Mouse (Mus musculus): ENCODE measurements around the gene Srrm2. TPM values are rescaled to one million over a fixed set of nuclear protein-coding genes. Genes with fewer than 3 reads are reported as not detected.

Gene Srrm2
- polyA plus RNA-seq, 1 experiment from 2014 or later: 525 TPM

DNA sequence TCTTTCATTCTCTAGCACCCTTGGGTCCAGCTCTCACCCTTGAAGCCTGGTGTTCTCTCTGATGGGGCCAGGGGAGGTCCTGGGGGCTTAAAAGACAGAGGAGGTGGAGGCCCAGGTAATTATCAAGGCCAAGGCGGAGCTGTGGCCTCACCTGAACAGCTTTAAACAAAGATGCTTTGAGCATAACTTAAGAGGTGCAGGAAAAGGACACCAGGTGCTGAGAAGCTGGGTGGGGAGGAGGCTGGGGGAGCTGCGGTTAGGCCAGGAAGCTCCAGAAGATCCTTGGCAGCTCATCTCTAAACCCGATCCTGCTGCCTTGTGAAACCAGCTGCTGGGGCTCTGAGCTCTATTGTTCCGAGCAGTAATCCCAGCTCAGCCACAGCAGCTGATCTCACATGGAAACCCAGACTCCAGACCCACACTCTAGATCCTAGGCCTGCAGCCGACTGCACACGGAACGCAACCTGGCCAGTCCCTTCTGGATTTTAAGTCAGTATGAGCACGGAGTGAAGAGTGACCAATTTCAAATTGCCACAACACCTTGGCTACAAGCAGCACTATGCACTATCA lies 45.8 kb downstream of the Srrm2 start, which contains the start of gene Prss33:
Gene Prss33, minus strand, starts transcription at position 51 of the 570 bp plus-strand sequence.
- Histone ChIP-seq H3K4me1 (no peaks in the 10 kb centered on the region), H3K4me3 (replicated peaks) (no peak within 1 kb of the TSS), H3K9ac (no peak within 1 kb of the TSS), H3K9me3 (replicated peaks) (no peaks in the 10 kb centered on the region), H3K36me3 (no peaks in the 10 kb centered on the region), H3K27ac (replicated peaks) (no peak within 1 kb of the TSS), H3K27me3 (peaks cover 20% of the 10 kb centered on the region; the same call in 1 of the 2 replicates), H3K4me2 (replicated peaks) (no peak within 1 kb of the TSS)
- no peak for ATAC-seq (ENCODE audit: insufficient number of reproducible peaks, low FRiP score, low TSS enrichment, low read depth)
- 59% methylated on average over 8 of the region's 8 CpGs for WGBS

DNA sequence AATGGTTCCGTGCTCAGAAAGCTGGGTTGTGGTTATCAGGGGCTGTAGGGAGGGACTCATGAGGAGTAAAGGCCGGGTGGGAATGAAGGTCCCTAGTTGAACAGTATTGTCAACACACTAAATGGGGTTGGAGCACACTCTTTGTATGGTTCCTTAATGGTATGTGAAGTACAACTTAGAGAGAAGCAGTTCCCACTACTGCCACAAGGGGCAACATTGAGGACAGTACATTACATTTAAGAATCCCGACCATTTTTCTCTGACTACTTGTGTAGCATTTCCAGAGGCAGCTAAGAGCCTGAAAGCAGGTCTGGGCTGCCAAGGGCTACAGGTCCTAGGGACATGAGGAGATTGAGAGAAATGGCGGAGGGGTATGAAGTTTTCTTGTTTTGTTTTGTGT lies 50.8 kb downstream of the Srrm2 start:
- no peak for ATAC-seq (ENCODE audit: insufficient number of reproducible peaks, low FRiP score, low TSS enrichment, low read depth)
- Histone ChIP-seq H3K4me3 (replicated peaks) (no peak overlapping the region), H3K27me3 (peaks cover 3% of the 10 kb centered on the region; the same call in 1 of the 2 replicates), H3K9me3 (replicated peaks) (no peaks in the 10 kb centered on the region), H3K9ac (no peak overlapping the region), H3K27ac (replicated peaks) (no peak overlapping the region), H3K4me2 (replicated peaks) (no peak overlapping the region), H3K4me1 (0 out of 2 replicates have a peak, but pooled peaks cover 5% of the 10 kb centered on the region), H3K36me3 (no peaks in the 10 kb centered on the region)
- WGBS: 29% methylated on average over 4 of the region's 4 CpGs

DNA sequence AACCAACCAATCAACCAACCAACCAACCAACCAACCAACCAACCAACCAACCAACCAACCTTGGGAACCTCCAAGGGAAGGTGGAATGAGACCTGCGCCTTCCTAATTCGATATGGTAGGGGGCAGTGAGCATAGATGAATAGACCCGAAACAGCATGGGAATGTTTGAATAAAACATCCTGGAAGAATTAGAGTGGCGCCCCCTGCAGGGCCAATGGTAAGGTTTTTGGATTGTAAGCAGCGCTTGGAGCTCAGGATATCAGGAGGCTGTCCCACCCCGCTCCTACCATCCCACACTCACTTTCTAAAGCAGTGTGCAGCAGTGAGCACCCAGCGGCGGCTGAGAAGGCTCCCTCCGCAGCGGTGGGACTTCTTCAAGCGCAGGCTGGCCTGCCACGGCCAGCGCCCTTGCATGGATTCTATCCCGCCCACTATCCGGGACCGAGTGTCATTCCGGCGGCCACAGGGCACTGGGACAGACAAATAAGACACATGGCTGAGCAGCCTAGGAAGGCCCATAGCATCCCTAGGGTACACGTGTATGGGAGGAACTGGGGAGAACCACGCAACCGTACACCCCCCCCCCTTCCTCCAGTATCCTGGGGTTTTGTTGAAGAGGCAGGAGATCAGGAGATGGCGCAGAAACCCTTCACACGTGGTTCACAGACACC lies 52.9 kb downstream of the Srrm2 start:
- no peak for ATAC-seq (ENCODE audit: insufficient number of reproducible peaks, low FRiP score, low TSS enrichment, low read depth)
- H3K9ac ChIP-seq: no peak overlapping the region

DNA sequence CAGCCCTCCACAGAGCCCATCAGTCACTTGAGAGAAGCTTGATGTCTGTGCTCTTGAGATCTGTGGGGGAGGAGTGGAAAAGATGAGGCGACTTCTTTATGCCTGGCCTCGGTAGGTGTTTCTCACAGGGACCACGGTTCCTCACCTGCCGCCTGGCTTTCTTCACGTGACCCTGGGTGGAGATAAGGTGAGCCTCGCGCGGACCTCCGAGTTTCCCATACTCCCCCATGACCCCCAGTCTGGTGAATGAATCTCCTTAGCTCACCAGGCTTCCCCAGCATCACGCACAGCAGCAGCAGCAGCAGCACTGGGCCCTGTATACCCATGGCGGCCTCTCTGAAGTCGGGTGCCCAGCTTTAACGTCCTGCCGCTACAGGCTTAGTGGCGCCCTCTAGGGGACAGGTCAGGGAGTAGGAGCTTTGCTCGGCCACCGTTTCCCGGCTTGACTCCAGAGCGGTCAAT lies 53.5 kb downstream of the Srrm2 start, which contains the start of the genes Prss32 and Prss41:
Gene Prss32, plus strand, starts transcription at position 44 of the 462 bp plus-strand sequence.
Gene Prss41, minus strand, starts transcription at position 361 of the 462 bp plus-strand sequence.
- ATAC-seq (ENCODE audit: insufficient number of reproducible peaks, low FRiP score, low TSS enrichment, low read depth): no peak
- Histone ChIP-seq H3K9me3 (replicated peaks) (no peaks in the 10 kb centered on the region), H3K4me3 (replicated peaks) (peak within 1 kb of the TSS; percentile 22), H3K27ac (replicated peaks) (no peak within 1 kb of the TSS), H3K27me3 (no peaks in the 10 kb centered on the region), H3K36me3 (no peaks in the 10 kb centered on the region), H3K4me1 (0 out of 2 replicates have a peak, but pooled peaks cover 5% of the 10 kb centered on the region), H3K4me2 (replicated peaks) (peak within 1 kb of the TSS; percentile 39), H3K9ac (no peak within 1 kb of the TSS)
- WGBS: 15% methylated on average over 19 of the region's 19 CpGs

More for the DNA sequence above, 52.9 kb downstream of the Srrm2 start:
- Histone ChIP-seq H3K27me3 (no peaks in the 10 kb centered on the region), H3K4me2 (replicated peaks) (peak overlapping the region; percentile 39), H3K4me3 (replicated peaks) (peak overlapping the region; percentile 22; the same call in 1 of the 2 replicates), H3K9me3 (replicated peaks) (no peaks in the 10 kb centered on the region), H3K4me1 (0 out of 2 replicates have a peak, but pooled peaks cover 5% of the 10 kb centered on the region), H3K27ac (replicated peaks) (no peak overlapping the region), H3K36me3 (no peaks in the 10 kb centered on the region)
- WGBS: 44% methylated on average over 23 of the region's 23 CpGs

DNA sequence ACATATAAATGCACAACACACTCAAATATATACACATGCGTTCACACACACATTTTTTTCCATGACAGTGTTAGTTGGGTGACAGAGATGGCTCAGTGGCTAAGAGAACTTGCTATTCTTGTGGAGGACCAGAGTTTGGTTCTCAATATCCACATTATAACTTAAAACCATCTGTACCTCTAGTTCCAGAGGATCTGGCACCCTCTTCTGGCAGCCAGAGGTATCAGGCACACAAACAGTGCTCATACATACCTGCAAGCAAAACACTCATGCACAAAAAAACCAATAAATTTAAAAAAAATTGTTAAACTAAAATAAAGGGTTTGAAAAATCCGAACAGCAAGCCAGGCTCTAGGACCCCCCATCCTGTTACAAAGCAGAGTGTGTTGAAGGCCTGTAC lies 59.7 kb downstream of the Srrm2 start:
- Histone ChIP-seq H3K9ac (no peak overlapping the region), H3K4me1 (no peaks in the 10 kb centered on the region), H3K36me3 (no peaks in the 10 kb centered on the region), H3K27me3 (no peaks in the 10 kb centered on the region), H3K27ac (replicated peaks) (no peak overlapping the region), H3K9me3 (replicated peaks) (no peaks in the 10 kb centered on the region), H3K4me2 (replicated peaks) (no peak overlapping the region), H3K4me3 (replicated peaks) (no peak overlapping the region)
- WGBS: 58% methylated on average over 2 of the region's 2 CpGs
- no peak for ATAC-seq (ENCODE audit: insufficient number of reproducible peaks, low FRiP score, low TSS enrichment, low read depth)

- no peaks in the 10 kb centered on the region for H3K9me3 ChIP-seq (replicated peaks)
Observed at GRCm38 (mm10) chr17:23850853-23851749, 60.8 kb downstream of the Srrm2 start.

DNA sequence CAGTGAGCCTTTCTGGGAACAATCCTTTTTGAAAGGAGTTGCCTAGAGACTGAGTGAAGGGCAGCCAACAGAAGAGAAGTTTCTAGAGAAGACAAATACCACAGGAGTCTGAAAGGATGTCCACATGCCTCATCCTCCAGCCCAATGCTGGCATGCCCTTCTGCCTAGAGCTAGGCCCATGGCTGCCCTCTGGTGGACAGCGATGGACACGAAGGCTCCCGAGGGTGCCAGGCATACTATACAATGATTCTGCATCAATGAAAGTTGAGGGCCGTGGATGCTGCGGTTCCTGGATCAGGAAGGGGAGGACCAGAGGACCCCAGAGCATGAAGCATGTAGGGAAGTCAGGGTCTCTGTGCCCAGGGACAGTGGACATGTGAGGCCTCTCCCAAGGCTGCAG lies 63.0 kb downstream of the Srrm2 start:
- Histone ChIP-seq H3K4me1 (no peaks in the 10 kb centered on the region), H3K9me3 (replicated peaks) (no peaks in the 10 kb centered on the region), H3K4me3 (replicated peaks) (no peak overlapping the region), H3K27me3 (no peaks in the 10 kb centered on the region), H3K9ac (no peak overlapping the region), H3K27ac (replicated peaks) (no peak overlapping the region), H3K4me2 (replicated peaks) (no peak overlapping the region), H3K36me3 (no peaks in the 10 kb centered on the region)
- ATAC-seq (ENCODE audit: insufficient number of reproducible peaks, low FRiP score, low TSS enrichment, low read depth): no peak
- 29% methylated on average over 5 of the region's 5 CpGs for WGBS

More at GRCm38 (mm10) chr17:23850853-23851749, 60.8 kb downstream of the Srrm2 start:
- Histone ChIP-seq H3K4me1 (no peaks in the 10 kb centered on the region), H3K9ac (no peak overlapping the region), H3K4me3 (replicated peaks) (no peak overlapping the region), H3K4me2 (replicated peaks) (no peak overlapping the region), H3K27me3 (no peaks in the 10 kb centered on the region), H3K36me3 (no peaks in the 10 kb centered on the region), H3K27ac (replicated peaks) (no peak overlapping the region)
- 61% methylated on average over 19 of the region's 19 CpGs for WGBS
- no peak for ATAC-seq (ENCODE audit: insufficient number of reproducible peaks, low FRiP score, low TSS enrichment, low read depth)

DNA sequence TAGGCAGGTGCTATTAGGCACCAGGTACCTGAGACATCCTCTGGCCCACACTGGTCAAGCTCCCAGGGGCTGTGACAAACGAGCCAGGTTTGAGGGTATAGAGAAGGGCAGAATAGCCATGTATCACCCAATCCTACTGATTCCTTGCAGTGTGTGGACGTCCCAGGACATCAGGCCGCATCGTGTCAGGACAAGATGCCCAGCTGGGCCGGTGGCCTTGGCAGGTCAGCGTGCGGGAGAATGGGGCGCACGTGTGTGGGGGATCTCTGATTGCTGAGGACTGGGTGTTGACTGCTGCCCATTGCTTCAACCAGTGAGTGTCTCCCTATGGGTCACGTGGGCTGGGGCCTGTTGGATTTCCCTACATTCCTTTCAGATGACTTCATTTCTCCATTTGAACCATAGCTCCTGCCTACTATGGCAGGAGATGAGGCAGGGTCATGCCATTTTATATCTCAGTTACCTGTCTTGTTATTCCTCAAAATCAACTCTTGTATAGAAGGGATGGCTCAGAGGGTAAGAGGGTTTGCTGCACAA lies 64.0 kb downstream of the Srrm2 start:
- no peaks in the 10 kb centered on the region for H3K4me1 ChIP-seq
- no peak overlapping the region for H3K4me2 ChIP-seq (replicated peaks)
- no peaks in the 10 kb centered on the region for H3K9me3 ChIP-seq (replicated peaks)
- WGBS: 82% methylated on average over 10 of the region's 10 CpGs
- H3K36me3 ChIP-seq: no peaks in the 10 kb centered on the region
- H3K27me3 ChIP-seq: no peaks in the 10 kb centered on the region
- H3K4me3 ChIP-seq (replicated peaks): no peak overlapping the region
- no peak for ATAC-seq (ENCODE audit: insufficient number of reproducible peaks, low FRiP score, low TSS enrichment, low read depth)
- no peak overlapping the region for H3K27ac ChIP-seq (replicated peaks)
- no peak overlapping the region for H3K9ac ChIP-seq

- no peak for ATAC-seq (ENCODE audit: insufficient number of reproducible peaks, low FRiP score, low TSS enrichment, low read depth)
- H3K4me1 ChIP-seq: no peaks in the 10 kb centered on the region
- no peak overlapping the region for H3K27ac ChIP-seq (replicated peaks)
- no peaks in the 10 kb centered on the region for H3K9me3 ChIP-seq (replicated peaks)
- no peak overlapping the region for H3K9ac ChIP-seq
- H3K36me3 ChIP-seq: no peaks in the 10 kb centered on the region
- WGBS: 79% methylated on average over 6 of the region's 6 CpGs
- H3K4me2 ChIP-seq (replicated peaks): no peak overlapping the region
- H3K27me3 ChIP-seq: no peaks in the 10 kb centered on the region
- no peak overlapping the region for H3K4me3 ChIP-seq (replicated peaks)
Observed at GRCm38 (mm10) chr17:23857193-23857592, 66.9 kb downstream of the Srrm2 start.

DNA sequence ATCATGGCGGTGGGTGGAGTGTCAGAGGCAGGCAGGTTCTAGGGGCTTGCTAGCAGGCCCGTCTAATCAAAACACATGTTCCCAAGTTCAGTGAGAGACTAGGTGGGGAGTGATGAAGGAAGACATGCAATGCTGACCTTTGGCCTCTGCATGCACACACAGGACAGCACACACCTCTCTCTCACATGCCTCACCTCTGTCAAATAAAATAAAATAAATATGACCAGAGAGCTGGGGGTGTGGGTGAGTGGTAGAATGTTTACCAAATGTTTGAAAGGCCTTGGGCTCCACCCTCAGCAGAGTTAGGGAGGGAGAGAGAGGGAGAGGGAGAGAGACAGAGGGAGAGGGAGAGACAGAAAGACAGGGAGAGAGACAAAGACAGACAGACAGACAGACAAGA lies 67.6 kb downstream of the Srrm2 start:
- H3K9ac ChIP-seq: no peak overlapping the region
- no peaks in the 10 kb centered on the region for H3K9me3 ChIP-seq (replicated peaks)
- no peaks in the 10 kb centered on the region for H3K27me3 ChIP-seq
- H3K4me3 ChIP-seq (replicated peaks): no peak overlapping the region
- ATAC-seq (ENCODE audit: insufficient number of reproducible peaks, low FRiP score, low TSS enrichment, low read depth): no peak
- H3K4me1 ChIP-seq: no peaks in the 10 kb centered on the region
- no peak overlapping the region for H3K27ac ChIP-seq (replicated peaks)
- H3K36me3 ChIP-seq: no peaks in the 10 kb centered on the region
- H3K4me2 ChIP-seq (replicated peaks): no peak overlapping the region
- WGBS: 61% methylated on average over 2 of the region's 2 CpGs

DNA sequence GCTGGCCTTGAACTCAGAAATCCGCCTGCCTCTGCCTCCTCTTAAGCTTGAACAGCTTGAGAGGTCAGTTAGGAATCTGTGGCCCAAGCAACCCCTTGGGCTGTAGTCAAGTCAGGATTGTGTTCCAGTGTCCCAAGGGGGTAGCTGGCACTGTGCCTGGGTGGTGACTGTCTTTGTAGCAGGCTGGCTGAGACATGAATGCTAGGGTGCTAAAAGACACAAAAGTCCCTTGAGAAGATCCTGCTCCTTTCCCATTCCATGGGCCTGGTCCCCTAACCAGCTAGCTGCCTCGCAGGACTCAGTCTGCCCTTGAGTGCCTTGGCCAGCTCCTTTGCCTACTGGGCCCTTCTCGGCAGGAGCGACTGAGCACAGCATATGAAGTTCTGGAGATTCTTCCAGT lies 72.6 kb downstream of the Srrm2 start:
- Histone ChIP-seq H3K4me1 (no peaks in the 10 kb centered on the region), H3K4me3 (replicated peaks) (no peak overlapping the region), H3K36me3 (no peaks in the 10 kb centered on the region), H3K27ac (replicated peaks) (no peak overlapping the region), H3K27me3 (no peaks in the 10 kb centered on the region), H3K4me2 (replicated peaks) (no peak overlapping the region), H3K9me3 (replicated peaks) (no peaks in the 10 kb centered on the region), H3K9ac (no peak overlapping the region)
- WGBS: 84% methylated on average over 4 of the region's 4 CpGs
- ATAC-seq (ENCODE audit: insufficient number of reproducible peaks, low FRiP score, low TSS enrichment, low read depth): no peak
